Mouse (Mus musculus) adipocyte (in vitro differentiated cells): ENCODE measurements around the gene Palm3.
"Not testable (repeated sequence)": the region's sequence is repeated elsewhere in the genome, so short reads cannot be mapped to it uniquely, and the experiment has no call there.

ENCODE experiments used
- DNase-seq: peaks from one replicate; pipeline ENCODE4 v3.0.0-alpha.2; 2016; ENCODE audit warnings: low spot score

The Palm3 gene

GRCm38 (mm10) chr8:83997511-83998141 is 23.6 kb upstream of the Palm3 start, which contains the start of gene Samd1:
Samd1 (plus strand) TSS chr8:83997672.
- peak; percentile 56 for DNase-seq

- peak; percentile 82 for DNase-seq
Measured at GRCm38 (mm10) chr8:83998231-83999056, 22.8 kb upstream of the Palm3 start.

- DNase-seq: peak; percentile 53
Measured at GRCm38 (mm10) chr8:83999057-83999705, 22.1 kb upstream of the Palm3 start.

- no peak for DNase-seq
Measured at GRCm38 (mm10) chr8:83999825-84000224, 21.4 kb upstream of the Palm3 start.

GRCm38 (mm10) chr8:84001281-84002000 is 19.8 kb upstream of the Palm3 start, which contains the start of gene 1700067K01Rik:
1700067K01Rik (plus strand) TSS chr8:84001502.
- no peak for DNase-seq

DNA sequence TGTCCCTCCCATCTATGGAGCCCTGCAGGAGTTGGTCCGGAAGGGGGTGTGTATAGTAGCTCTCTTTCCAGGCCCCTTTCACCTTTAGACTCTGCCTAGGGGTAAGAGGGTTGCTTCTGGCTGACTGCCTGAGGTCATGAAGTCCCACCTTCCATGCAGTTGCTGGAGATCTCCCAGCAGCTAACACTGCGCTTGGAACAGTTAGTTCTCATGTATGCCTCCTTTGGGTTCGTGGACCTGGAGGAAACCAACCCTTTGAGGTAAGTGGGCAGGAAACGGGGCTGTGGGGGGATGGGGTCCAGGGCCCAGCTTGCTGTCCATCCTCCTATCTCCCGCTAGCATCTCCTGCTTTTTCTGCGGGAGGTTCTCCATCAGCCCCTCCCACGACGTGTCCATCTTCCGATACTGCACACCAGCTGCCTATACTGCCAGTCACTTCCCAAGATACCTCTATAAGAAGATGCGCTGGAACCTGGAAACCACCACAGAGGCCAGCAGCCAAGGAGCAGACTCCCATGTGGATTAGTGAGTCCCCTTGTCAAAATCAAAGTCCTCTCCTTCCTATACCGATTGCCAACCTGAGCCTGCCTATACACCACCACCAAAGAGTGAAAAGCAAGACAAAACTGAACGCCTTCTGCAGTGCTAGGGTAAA is 18.2 kb upstream of the Palm3 start:
- DNase-seq: peak; percentile 57

GRCm38 (mm10) chr8:84003612-84004246 is 17.5 kb upstream of the Palm3 start:
- peak; percentile 46 for DNase-seq

DNA sequence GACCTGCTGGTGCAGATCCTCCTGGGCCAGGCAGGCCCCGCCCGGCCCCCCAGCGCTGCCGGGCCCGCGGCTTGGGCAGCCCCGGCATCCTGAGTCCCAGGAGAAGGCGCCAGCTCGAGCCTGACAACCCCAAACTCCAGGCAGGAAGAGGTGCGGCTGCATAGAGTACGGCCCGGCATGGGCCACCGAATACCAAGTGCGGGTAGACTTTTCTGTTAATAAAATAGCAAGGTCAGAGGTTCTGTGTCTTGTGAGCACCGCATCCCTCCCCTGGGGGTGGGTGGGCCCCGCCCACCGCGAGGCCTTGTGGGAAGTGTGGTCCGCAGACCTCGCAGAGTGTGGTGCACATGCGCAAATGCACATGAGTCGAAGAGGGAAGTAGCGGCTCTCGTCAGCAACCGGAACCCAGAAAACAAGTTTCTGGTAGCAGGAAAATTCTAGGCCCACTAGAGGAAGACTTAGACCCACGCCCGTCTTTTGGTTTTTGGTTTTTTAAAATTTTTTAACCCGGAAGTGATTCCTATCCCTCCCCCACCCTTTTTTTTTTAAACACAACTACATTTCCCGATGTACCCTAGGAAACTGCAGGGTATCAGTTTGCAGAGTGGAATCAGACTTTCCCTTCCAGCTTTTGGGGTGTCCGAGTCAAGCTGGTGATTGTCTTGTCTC is 16.6 kb upstream of the Palm3 start:
- peak; percentile 97 for DNase-seq

- DNase-seq: not testable (repeated sequence)
Measured at GRCm38 (mm10) chr8:84005502-84005901, 15.8 kb upstream of the Palm3 start.

GRCm38 (mm10) chr8:84008362-84008761 is 12.9 kb upstream of the Palm3 start:
- DNase-seq: no peak

DNA sequence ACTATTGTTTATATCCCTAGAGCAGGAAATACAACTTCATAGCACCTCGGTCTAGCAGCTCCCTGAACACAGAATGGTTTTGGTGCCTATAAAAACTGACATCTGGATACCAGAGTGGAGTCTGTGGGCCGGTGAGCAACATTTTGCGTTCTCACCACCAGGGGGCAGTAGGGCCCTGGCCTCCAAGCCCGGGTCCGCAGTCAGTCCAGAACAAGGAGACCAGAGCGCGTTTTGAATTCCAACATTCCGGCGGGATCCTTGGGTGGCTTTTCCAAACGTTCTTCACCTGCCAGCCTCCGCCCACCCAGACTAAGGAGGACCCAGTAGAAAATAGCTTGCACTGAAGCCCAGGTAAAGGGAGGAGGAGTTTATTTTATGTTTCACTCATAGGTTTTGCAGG is 11.4 kb upstream of the Palm3 start:
- DNase-seq: peak; percentile 81

- no peak for DNase-seq
Measured at GRCm38 (mm10) chr8:84010625-84011611, 10.4 kb upstream of the Palm3 start.

DNA sequence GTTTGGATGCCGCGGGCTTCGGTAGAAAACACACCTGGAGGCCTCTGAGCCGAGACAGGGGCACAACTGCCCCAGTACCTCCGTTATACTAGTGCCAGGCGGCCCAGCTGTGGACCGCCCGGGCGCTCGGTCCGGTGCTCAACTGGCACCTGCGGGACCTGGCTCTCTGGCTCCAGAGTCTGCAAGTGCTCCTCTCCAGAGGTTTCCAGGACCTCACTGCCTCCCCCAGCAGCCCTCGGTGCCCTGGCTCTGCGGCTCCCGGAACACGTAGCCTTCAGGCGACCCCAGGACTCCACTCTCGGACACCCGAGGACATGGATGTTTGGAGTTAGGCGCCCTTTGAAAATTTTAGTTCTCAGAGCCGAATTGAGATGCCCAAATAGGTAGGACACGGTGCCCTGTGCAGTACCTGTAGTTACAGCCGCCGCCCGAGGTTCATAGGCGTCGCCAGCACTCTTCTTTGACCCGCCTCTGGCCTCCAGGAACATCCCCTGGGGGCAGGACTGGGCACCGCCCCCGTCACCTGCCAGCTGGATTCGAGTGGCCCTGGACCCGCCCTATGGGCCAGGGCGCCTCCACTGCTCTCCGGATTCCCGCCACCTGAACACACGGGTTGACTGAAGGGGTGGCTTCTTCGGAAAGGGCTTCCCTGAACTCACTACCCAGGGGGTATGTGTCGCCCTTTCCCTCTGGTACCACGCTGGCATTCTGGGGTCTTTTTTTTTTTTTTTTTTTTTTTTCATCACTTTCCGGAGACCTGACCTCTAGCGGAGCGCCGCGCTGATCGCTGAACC is 9.4 kb upstream of the Palm3 start, which contains the start of gene 2210011C24Rik:
2210011C24Rik (minus strand) TSS at position 467 of the 794 bp plus-strand sequence.
- no peak for DNase-seq

DNA sequence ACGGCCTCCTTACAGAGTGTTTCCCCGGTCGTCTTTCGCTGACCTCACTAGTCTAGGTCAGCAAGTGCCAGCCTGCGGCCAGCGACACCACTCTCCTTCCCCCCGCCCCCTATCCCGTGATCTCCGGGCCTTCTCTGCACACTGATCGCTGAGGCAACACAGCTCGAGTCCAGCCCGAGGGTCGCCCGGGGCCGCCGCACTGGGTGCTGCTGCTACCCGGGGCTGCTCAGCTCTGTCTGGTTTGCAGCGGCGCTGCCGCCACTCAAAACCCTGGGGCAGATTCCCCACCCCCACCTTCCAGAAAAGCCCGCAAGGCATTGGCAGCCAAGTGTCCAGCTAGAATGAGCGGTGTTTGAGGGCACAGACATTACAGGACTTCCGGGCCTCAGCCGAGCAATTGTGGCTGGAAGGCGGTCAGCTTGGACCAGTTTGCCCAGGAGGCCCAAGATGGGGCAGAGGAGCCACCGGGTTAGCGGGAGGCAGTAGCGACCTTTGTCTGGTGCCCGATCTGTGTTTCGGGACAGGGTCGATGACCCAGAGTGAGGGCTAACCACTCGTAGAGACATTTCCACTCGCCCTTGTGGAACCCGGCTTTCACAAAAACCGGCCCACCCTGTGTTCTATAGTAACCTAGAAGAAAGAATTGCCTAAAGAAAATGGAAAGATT is 8.6 kb upstream of the Palm3 start:
- DNase-seq: no peak

- DNase-seq: no peak
Measured at GRCm38 (mm10) chr8:84015833-84016232, 5.4 kb upstream of the Palm3 start.

DNA sequence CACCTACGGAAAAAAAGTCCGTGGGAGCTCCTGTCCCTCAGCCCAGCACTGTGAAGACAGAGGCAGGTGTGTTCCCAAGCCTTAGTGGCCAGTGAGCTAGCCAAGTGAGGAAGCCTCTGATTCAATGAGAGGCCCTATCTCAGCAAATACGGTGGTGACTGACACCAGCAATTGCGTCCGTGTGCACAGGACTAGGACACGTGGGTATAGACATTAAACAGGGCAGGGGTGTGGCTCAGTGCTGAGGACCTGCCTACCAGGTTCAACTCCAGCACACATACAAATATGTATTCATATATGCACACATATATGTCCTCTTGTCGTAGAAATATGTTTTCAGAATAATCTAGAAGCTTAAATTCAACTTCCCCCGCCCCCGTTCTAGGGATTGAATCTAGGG is 1.5 kb upstream of the Palm3 start:
- DNase-seq: no peak

GRCm38 (mm10) chr8:84021569-84021968 is 298 bp downstream of the Palm3 start:
- no peak for DNase-seq

DNA sequence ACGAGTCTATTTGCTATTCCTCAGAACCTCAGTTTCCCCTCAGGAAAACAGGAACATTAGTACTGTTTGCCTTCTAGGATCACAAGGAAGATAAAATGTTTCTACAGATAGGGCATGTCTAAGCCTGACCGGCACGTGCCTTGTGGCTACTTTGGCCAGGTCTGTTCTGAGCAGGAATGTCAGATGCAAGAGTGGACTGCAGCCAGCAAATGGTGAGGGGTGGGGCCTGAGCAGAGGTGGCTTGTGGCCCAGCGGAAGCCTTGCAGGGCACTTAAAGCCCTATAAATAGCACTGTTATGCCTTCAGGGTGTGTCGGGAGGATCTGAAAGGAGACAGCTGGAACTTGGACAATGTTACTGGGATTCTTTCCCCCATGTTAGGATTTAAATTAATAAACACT is 1.8 kb downstream of the Palm3 start:
- DNase-seq: peak; percentile 70
